Comparison of ENCODE assay signal across 17 mouse cellular contexts in genomic region chr13:16416356-16417019, GRCm38 (mm10).
DNase-seq lines count a peak whose midpoint lies in the region; ATAC-seq and TF ChIP-seq lines count a peak whose summit lies in the region.
"Had no signal": no experiment of that assay in that cellular context is flagged by ENCODE, and none has a peak within 500 bp of the region (broad histone marks: within the 10 kb centered on the region; RNA-seq: fewer than 3 reads in every experiment).

No protein-coding gene starts in this region.

- no peak overlapping the region for H3K9ac ChIP-seq in kidney, embryonic 14.5 days (ENCODE audit: low read depth, low read length)
- H3K9ac ChIP-seq in lung, embryonic 14.5 days, result no peak overlapping the region
- H3K9ac ChIP-seq: liver, embryonic 13.5 days; midbrain, embryonic 12.5 days had no signal

- TF ChIP-seq CTCF in lung, embryonic 14.5 days (IDR thresholded peaks at IDR 0.05; ENCODE audit: low read depth), result no peak

- H3K36me3 ChIP-seq in kidney, embryonic 14.5 days (ENCODE audit: control insufficient read depth, insufficient read depth, low read length), result no peaks in the 10 kb centered on the region
- H3K36me3 ChIP-seq in lung, embryonic 14.5 days (ENCODE audit: insufficient read depth), result no peaks in the 10 kb centered on the region
- H3K36me3 ChIP-seq: embryonic facial prominence, embryonic 10.5 days; hindbrain, embryonic 10.5 days; liver, embryonic 13.5 days; midbrain, embryonic 12.5 days had no signal

- peak; percentile 18 to 46 for DNase-seq in cerebellum, postnatal 10 days
- no peak for DNase-seq in cerebellum, postnatal 4 days (ENCODE audit: low spot score in 2 of 2)
- no peak for DNase-seq in kidney, adult 18-20 months
- peak; percentile 79 for DNase-seq in lung, embryonic 14.5 days
- DNase-seq in lung, postnatal 14 days, result no peak
- peak; percentile 2 for DNase-seq in NIH3T3 (ENCODE audit: low read depth)
- DNase-seq in thymus, adult 18-20 months, result no peak
- DNase-seq: cerebellum, adult 18-20 months; layer of hippocampus, adult 9-11 months; liver, embryonic 13.5 days; right cerebral cortex, adult 18-20 months; thymus, postnatal 36 days had no signal

- H3K9me3 ChIP-seq in kidney, embryonic 14.5 days (ENCODE audit: control insufficient read depth, low read length), result no peaks in the 10 kb centered on the region
- H3K9me3 ChIP-seq in lung, embryonic 14.5 days (ENCODE audit: low read depth, low read length), result no peaks in the 10 kb centered on the region
- H3K9me3 ChIP-seq: embryonic facial prominence, embryonic 10.5 days; hindbrain, embryonic 10.5 days; liver, embryonic 13.5 days; midbrain, embryonic 12.5 days had no signal

- H3K4me2 ChIP-seq in kidney, embryonic 14.5 days (replicated peaks; ENCODE audit: low read depth, low read length), result no peak overlapping the region
- no peak overlapping the region for H3K4me2 ChIP-seq in lung, embryonic 14.5 days
- H3K4me2 ChIP-seq: liver, embryonic 13.5 days; midbrain, embryonic 12.5 days had no signal

- no peak overlapping the region for H3K4me3 ChIP-seq in kidney, embryonic 14.5 days (ENCODE audit: low read length)
- H3K4me3 ChIP-seq in lung, embryonic 14.5 days (ENCODE audit: low read depth, low read length), result no peak overlapping the region
- H3K4me3 ChIP-seq: embryonic facial prominence, embryonic 10.5 days; hindbrain, embryonic 10.5 days; liver, embryonic 13.5 days; midbrain, embryonic 12.5 days had no signal

- no peaks in the 10 kb centered on the region for H3K27me3 ChIP-seq in kidney, embryonic 14.5 days (ENCODE audit: control insufficient read depth, insufficient read depth, low read length)
- no peaks in the 10 kb centered on the region for H3K27me3 ChIP-seq in lung, embryonic 14.5 days (ENCODE audit: insufficient read depth, low read length)
- H3K27me3 ChIP-seq: CH12.LX; liver, embryonic 13.5 days; midbrain, embryonic 12.5 days had no signal

- WGBS in kidney, embryonic 14.5 days, result 29% methylated on average over 2 of the region's 2 CpGs
- WGBS in lung, embryonic 14.5 days, result 20% methylated on average over 2 of the region's 2 CpGs

- H3K4me1 ChIP-seq in kidney, embryonic 14.5 days (ENCODE audit: control insufficient read depth, insufficient read depth, low read length), result no peaks in the 10 kb centered on the region
- H3K4me1 ChIP-seq in lung, embryonic 14.5 days (ENCODE audit: insufficient read depth), result no peaks in the 10 kb centered on the region
- H3K4me1 ChIP-seq: embryonic facial prominence, embryonic 10.5 days; hindbrain, embryonic 10.5 days; liver, embryonic 13.5 days; midbrain, embryonic 12.5 days had no signal

- no peak overlapping the region for H3K27ac ChIP-seq in kidney, embryonic 14.5 days (ENCODE audit: low read depth, low read length)
- H3K27ac ChIP-seq in lung, embryonic 14.5 days (ENCODE audit: low read depth), result no peak overlapping the region
- H3K27ac ChIP-seq: embryonic facial prominence, embryonic 10.5 days; hindbrain, embryonic 10.5 days; liver, embryonic 13.5 days; midbrain, embryonic 12.5 days had no signal

- ATAC-seq in kidney, embryonic 14.5 days (ENCODE audit: low FRiP score, low TSS enrichment), result peak; percentile 71
- peak; percentile 90 for ATAC-seq in lung, embryonic 14.5 days (ENCODE audit: insufficient read depth)

Comparison
In these comparisons a context has a peak if more than half of its experiments do, and no peak if none do; other contexts are left out.
1. DNase-seq: peak in cerebellum, postnatal 10 days (2 of 2), lung, embryonic 14.5 days (single experiment) and NIH3T3 (single experiment); none in cerebellum, postnatal 4 days (0 of 2), kidney, adult 18-20 months (single experiment), lung, postnatal 14 days (single experiment) and thymus, adult 18-20 months (0 of 2).